Mouse (Mus musculus) thymus, adult 2 months (tissue): ENCODE results near the gene Vac14.

Experiments used
- CTCF ChIP-seq: fragments of 200-500 bp; IDR thresholded peaks from 2 replicates; pipeline ENCODE4 v1.5.1; 2012; ENCODE audit warnings: mild to moderate bottlenecking, control low read depth, low read length, moderate library complexity, borderline replicate concordance; ENCODE audit not compliant: control insufficient read depth, poor library complexity, insufficient read depth; ENCODE audit errors: extremely low read depth
- POLR2A ChIP-seq: fragments of 200-500 bp; IDR thresholded peaks from 2 replicates; pipeline ENCODE4 v1.6.1; 2012; ENCODE audit warnings: mild to moderate bottlenecking, low read length, control low read depth, moderate library complexity; ENCODE audit not compliant: control insufficient read depth, poor library complexity, insufficient read depth; ENCODE audit errors: extremely low read depth

GRCm38 (mm10) chr8:110733036-110733435 lies 114.7 kb downstream of the Vac14 start:
- TF ChIP-seq POLR2A (no peak), CTCF (no peak)
